Mouse (Mus musculus): ENCODE results near the gene Gpd1.

- TF ChIP-seq CTCF (IDR thresholded peaks at IDR 0.05; ENCODE audit: borderline replicate concordance, extremely low read depth, insufficient read depth, insufficient read length) (no peak), POLR2A (IDR thresholded peaks at IDR 0.05; ENCODE audit: borderline replicate concordance, extremely low read depth, insufficient read depth, insufficient read length, poor library complexity, severe bottlenecking) (no peak)
Observed at GRCm38 (mm10) chr15:99697309-99697708, 20.0 kb upstream of the Gpd1 start.

All from brain, embryonic 14.5 days (tissue).